Mouse (Mus musculus): Measurements from ENCODE around the gene Scgn.

Gene Scgn

DNA sequence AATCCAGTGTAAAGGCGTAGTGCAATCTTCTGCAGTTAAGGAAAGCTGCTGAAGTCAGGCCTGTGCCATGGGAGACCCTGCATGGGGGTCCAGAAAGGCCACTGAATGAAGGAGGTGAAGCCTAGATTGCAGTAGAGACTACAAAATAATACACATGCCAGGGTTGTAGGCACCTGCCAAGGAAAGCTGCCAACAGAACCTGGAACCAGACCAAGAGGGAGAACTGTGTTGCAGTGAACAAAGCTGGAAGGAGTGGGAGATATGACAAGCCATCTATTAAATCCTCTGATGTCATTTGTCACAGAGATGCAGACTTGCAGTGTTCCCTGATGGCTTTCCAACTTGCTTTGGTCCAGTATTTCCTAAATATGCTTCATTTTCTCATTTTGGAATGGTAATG is 52.3 kb downstream of the Scgn start:
- DNase-seq (ENCODE audit: low read depth, low spot score) = no peak

DNA sequence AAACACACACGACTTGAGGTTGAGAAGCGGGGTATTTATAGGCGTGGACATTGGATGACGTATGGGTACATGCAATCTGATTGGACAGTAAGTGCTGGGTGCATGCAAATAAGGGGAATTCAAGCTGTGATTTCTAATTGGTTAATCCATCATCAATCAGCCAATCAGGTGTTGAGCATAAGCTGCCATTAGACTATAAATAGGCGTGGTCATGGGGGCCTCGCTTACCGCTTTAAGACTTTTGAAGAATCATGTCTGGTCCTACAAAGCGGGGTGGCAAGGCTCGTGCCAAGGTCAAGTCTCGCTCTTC is 56.8 kb downstream of the Scgn start, which contains the start of gene Hist1h2aa:
Hist1h2aa (plus strand) TSS at position 252 of the 310 bp plus-strand sequence.
- no peak for DNase-seq (ENCODE audit: low read depth, low spot score)

DNA sequence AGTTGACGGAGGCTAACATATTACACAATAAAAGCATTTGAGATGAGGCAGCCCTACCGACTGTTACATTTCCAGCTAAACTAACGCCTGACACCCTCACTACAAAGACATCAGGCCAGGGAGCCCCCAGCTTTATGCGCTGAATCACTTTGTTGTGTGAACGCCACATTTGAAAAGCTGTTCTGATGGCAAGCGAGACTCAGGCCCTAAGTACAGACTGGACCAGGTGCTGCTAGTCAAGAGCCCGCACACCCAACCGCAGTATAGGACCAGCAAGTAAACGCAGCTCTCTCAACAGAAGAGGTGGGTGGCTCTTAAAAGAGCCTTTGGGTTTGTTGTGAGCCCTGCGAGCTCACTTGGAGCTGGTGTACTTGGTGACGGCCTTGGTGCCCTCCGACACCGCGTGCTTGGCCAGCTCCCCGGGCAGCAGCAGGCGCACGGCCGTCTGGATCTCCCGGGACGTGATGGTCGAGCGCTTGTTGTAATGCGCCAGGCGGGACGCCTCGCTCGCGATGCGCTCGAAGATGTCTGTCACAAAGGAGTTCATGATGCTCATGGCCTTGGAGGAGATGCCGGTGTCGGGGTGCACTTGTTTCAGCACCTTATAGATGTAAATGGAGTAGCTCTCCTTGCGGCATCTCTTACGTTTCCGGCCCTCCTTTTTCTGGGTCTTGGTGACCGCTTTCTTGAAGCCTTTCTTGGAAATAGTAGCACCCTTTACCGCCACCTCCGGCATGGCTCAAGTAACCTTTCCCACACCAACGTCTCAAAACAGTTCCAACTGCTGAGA is 57.4 kb downstream of the Scgn start, which contains the start of gene Hist1h2ba:
Hist1h2ba (minus strand) TSS at position 736 of the 790 bp plus-strand sequence.
- DNase-seq (ENCODE audit: low read depth, low spot score) = no peak

DNA sequence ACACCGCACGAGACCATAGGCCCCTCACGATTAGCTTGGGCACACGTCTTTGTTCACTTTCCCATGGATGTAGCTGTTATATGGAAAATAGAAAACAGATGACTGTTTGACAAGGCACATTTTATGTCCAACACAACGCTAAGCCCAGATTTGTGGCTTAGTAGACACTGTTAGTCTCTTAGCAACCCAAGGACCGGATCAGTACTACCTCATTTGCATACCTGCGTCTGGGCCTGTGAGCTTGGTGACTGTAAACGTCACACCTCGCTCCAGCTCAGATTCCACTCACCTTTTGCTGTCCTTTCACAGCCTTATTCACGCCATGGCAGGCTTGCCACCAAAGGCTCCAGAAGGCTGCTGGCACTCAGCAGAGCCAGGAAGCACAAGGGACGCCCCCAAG is 60.1 kb downstream of the Scgn start:
- peak; percentile 54 for DNase-seq (ENCODE audit: low read depth, low spot score)

DNA sequence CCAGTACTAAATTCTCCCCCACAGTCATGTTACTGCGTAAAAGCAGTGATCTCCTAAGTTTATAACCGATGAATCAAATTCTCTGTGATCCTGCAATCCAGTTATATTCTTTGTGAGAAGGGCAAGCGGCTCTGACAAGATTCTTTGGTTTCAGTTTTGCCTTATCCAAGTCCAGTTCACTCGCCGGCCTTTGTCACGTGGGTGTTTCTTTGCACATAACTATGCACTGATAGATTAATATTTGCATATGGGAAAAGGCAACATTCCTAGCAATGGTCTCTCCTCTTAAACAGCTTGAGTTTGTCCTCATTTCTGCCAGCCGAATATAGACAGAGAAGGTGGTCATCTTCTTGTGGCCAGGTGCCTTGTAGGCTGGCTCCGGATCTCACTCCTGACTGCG is 60.6 kb downstream of the Scgn start:
- DNase-seq (ENCODE audit: low read depth, low spot score) = no peak

DNA sequence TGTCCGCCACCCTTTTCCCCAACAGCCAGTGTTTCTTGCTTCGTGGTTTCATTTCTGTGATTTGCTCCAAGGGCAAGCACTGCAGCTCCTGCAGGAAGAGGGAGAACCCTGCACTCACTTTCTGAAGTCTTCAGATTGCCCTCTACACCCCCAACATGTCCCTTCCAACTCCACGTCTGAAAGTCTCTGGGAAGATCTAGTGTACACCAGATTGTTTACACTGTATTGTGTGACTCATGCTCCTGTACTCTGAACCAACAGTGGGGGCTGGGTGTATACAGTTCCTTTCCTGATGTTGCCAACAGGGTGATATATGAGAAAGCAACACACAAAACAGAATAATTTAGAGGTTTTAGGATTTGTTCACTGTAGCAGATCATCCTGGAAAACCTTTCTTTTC is 62.4 kb downstream of the Scgn start:
- DNase-seq (ENCODE audit: low read depth, low spot score) = no peak

DNA sequence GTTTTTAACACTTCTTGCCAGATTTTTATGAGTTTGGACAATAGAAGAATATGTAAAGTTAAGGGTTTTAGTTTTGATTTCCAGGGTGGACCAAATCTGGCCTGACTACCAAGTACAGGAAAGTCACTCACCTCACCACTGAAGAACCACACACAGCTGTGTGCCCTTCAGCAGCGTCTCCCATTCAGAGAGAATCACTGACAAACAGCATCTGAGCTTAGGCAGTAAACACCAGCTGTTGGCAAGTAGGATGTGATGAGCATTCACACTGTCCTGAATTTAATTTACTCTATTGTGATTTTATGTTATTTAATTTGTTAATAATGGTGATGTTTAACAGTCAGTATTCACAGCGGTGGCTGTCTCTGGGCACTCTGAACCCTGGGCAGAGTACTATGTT is 65.2 kb downstream of the Scgn start:
- DNase-seq (ENCODE audit: low read depth, low spot score) = no peak

DNA sequence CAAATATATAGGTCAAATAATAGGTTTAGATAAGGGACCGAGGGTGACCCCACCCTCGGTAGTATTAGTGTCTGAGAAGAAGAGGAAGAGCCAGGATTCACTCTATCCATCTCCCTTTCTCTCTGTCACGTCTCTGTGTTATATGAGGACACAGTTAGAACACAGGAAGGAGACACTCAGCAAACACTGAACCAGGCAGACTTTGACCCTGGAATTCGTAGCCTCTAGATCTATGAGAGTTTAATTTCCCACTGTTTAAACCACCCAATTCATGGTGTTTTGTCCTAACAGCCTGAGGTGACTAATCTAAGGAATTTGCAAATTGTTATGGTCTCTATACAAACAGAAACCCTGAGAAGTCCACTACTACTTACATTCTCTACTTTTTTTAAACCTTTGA is 73.3 kb downstream of the Scgn start:
- DNase-seq (ENCODE audit: low read depth, low spot score) = no peak

DNA sequence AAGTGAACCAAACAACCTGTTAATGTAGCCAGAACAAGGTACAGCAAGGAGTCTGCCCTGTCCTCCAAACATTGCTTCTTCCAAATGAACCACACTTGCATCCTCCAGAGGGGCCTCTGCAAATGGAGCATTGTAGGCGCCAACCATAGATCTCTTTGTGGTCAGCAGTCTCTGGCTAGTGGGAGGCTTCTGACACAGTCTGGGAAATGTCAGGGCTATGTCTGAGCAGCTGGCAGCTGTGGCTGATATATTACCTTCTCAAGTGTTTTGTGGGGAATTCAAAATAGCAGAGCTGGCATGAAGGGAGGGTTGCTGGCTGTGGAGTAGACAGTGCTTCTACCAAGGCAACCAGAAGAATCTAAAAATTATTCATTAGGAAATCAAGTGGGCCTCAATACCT is 74.9 kb downstream of the Scgn start:
- no peak for DNase-seq (ENCODE audit: low read depth, low spot score)

DNA sequence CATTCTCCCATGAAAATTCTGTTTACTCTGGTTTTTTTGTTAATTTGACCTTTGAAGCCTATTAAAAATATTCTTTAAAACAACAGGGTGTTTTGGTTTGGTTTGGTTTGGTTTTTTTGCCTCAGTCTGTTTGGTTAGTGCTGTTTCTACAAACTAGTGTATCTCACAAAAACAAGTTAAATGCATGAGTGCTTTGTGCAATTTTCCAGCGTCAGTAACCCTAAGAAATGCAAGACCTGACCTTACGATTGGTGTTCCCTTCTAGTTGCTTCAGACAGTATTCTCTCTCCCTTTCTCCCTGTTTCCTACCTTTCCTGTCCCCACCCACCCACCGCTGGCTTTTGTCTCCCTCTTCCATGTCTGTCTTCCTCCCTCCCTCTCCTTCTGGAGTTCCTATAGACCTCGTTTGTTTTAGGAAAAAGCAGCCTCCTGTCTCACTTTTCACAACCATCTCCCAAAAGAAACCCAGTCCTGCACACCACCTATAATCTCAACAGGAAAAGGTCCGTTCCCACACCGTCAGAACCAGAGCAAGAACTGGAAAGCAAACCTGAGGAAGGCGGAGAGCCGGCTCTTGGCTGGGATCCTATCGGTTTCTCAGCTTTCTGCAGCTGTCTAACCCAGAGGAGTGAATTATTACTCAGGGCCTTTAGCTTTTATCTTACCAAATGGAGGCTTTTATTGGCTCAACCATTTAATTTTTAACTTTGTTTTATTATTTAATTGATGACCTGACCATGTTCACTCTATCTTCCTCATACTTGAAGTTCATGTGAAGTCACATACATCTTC is 76.4 kb downstream of the Scgn start, which contains the start of gene Slc17a4:
Slc17a4 (minus strand) TSS at position 634 of the 792 bp plus-strand sequence.
- DNase-seq (ENCODE audit: low read depth, low spot score) = no peak

DNA sequence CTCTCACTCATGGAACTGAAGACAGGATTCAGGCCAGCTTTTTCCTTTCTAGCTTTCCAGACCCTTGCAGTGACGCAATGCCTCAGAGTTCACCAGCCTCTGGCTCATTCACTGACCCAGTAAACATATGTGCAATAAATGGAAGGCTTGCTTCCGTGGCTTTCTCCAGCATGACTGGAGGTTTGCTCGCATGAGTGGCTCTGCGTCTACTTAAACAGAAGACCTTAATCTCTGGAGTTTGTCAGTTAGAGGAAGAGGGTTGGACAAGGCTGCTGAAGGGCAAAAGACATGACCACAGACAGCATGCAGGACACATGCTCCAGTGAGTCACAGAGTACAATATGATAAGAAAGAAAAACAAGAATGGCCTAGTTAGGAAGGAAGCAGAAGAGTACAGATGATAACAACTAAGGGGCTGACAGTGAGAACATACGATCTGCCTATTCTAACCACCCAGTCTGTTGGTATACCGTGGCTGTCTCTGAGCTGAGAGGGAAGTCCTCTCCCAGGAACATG is 77.2 kb downstream of the Scgn start:
- no peak for DNase-seq (ENCODE audit: low read depth, low spot score)

DNA sequence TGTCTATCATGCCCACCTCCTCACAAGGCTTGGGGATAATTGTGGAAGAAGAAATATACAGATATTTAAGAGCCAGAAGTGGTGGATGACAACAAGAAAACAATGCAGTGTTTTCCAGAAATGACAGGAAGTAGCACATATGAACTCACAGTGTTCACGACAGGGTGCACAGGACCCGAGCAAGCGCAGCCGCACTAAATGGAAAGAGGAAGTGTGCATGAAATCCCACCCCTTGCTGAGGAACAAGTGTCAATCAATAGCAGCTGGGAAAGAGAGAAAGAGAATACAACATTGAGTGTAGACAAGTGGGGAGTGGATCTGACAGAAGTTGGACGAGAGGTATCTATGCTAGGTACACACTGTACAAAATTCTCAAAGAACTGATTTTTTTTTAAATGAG is 79.7 kb downstream of the Scgn start:
- DNase-seq (ENCODE audit: low read depth, low spot score) = no peak

DNA sequence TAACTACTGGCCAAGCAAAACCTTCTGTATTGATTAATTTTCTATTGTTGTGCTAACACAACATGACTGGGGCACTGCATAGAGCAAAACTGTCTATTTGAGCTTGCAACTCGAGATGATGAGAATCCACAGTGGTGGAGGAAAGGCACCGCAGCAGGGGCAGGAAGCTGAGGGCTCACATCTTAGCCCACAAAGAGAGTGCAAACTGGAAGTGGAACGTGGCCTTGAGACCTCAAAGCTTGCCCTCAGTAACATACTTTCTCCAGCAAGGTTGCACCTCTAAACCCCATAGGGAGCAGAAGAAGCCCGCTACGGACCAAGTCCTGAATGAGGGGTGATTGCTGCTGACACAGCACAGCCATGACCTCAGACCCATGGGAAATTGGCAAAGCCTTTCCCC is 80.9 kb downstream of the Scgn start:
- DNase-seq (ENCODE audit: low read depth, low spot score) = no peak

DNA sequence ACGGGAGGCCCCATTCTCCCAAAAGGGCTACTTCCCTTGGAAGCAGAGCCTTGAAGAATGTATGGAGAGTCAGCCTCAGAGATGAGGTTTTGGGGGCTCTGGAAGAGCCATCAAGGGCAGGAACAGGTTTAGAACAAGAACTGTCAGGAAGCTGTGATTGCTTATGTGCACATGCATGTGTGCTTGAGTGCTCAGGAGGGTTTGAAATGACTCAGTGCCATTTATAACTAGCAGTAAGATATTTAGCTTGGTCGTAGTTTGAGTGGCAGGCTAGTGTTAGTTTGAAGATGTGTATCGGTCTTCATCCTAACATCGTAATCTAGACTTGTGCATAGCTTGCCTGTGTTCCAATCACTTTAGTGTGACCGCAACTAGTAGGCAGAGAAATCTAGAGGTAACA is 84.1 kb downstream of the Scgn start:
- DNase-seq (ENCODE audit: low read depth, low spot score) = no peak
